Mouse (Mus musculus) naive thymus-derived CD4-positive, alpha-beta T cell, adult 2 months (primary cell): ENCODE results near the gene Pax2.
"Not testable (repeated sequence)": the region's sequence is repeated elsewhere in the genome, so short reads cannot be mapped to it uniquely, and the experiment has no call there.

ENCODE experiments used
- DNase-seq: peaks from one replicate; pipeline ENCODE4 v3.0.0-alpha.2; 2011; ENCODE audit warnings: low read depth

The Pax2 gene

GRCm38 (mm10) chr19:44835042-44835930 lies 79.4 kb downstream of the Pax2 start:
- no peak for DNase-seq

DNA sequence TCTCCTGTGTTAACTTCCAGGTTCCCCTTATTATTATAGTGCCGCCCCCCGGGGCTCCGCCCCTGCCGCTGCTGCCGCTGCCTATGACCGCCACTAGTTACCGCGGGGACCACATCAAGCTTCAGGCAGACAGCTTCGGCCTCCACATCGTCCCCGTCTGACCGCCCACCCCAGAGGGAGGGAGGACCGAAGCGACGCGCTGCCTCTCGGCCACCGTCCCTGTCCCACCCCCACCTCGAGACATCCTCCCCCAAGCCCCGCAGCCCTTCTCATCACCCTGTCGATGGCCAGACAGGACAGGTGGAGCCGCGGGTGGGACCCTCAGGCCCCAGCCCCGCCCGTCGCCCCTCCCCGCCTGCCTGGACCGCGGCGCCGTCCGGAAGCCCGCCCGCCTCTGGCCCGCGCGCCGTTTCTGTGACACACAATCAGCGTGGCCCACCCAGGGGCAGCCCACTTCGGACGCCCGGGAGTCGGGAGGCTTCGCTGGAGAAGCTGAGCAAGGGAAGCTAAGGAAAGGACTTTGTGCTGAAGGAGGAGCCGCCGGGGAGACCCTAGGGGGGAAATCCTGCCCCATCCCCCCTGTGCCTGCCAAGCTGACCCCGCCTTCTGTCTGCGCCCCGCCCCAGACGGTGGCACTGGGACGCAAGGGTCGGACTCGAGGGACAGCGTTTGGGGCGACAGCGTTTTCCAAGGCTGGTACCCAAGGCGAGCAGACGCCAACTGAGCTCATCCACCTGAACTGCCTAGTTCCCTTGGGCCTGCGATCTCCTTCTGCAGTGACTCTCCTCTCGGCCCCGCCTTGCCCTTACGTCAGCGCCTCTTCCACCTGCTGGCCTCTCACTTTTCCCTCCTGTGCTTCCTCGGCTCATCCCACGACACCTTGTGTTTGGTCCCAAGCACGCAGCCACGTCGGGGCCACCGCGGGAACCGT lies 80.4 kb downstream of the Pax2 start:
- no peak for DNase-seq

GRCm38 (mm10) chr19:44837426-44838205 lies 81.8 kb downstream of the Pax2 start:
- DNase-seq = no peak

GRCm38 (mm10) chr19:44838321-44838720 lies 82.5 kb downstream of the Pax2 start:
- no peak for DNase-seq

DNA sequence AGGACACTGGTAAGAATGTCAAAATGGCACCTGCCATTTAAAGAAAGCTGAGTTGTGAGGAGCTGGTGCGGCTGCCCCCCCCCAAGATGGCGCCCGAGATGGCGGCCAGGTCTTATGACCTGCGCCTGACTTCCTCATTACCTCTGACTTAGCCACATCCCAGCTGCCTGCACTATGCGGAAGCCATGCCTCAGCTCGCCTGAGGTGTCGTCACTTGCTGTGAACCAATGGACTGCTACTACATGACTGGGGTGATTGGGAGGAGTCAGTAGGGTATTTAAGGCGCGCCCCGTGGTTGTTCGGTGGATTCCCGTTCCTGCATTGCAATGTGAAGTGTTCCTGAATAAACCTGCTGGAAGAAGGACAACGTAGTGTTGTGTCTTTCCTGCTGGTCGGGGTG lies 86.8 kb downstream of the Pax2 start:
- DNase-seq = not testable (repeated sequence)

DNA sequence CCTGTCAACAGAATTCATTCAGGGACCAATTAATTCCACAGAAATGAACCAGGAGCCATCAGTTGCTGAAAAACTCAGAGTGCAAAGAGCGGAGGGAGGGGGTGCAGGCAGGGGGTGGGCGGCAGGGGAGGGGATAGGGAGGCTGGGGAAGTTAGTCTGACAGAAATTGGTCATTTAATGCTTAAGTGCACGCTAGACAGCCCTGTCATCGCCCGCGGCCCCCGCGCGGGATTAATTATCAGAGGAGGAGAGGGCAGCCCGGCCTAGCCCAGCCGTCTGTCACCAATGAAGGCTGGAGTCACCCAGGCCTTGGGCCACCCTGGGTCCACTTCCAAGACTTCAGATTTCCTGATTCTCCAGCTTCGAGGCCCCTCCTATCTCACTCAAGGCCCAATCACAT lies 93.6 kb downstream of the Pax2 start:
- DNase-seq = no peak

- no peak for DNase-seq
Measured at GRCm38 (mm10) chr19:44858671-44859070, 102.8 kb downstream of the Pax2 start.

DNA sequence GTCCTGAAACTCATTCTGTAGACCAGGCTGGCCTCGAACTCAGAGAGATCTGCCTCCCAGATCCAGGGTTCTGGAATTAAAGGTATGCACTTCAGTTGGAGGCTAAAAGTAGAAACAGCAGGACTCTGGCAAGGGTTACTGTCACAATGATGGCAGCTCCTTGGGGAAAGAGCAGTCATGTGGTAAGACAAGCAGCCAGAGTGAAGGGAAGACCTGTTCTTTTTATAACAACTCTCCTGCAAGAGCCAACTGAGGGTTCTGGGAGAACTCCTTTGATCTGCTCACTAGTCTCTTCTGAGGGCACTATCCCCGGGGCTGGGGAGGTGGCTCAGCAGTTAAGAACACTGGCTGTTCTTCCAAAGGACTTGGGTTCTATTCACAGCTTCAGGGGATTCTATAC lies 112.9 kb downstream of the Pax2 start:
- DNase-seq = no peak

- DNase-seq = no peak
Measured at GRCm38 (mm10) chr19:44874186-44874898, 118.5 kb downstream of the Pax2 start.

- DNase-seq = no peak
Measured at GRCm38 (mm10) chr19:44874928-44875327, 119.1 kb downstream of the Pax2 start.

DNA sequence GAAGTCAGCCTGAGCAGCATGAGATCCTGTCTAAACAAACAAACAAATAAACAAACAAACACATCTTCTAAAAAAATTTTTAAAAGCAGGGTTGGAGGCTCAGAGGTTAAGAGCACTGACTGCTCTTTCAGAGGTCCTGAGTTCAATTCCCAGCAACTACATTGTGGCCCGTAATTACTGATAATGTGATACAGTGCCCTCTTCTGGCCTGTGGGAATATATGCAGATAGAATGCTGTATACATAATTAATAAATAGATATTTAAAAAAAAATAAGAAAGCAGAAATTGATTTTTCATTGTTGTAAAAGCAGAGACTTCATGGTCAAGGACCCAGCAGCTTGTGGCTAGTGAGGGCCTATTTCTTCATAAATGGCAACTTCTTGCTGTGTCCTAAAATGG lies 119.9 kb downstream of the Pax2 start:
- DNase-seq = no peak

GRCm38 (mm10) chr19:44876529-44876928 lies 120.7 kb downstream of the Pax2 start:
- no peak for DNase-seq

- DNase-seq = no peak
Measured at GRCm38 (mm10) chr19:44882552-44883024, 126.7 kb downstream of the Pax2 start.

- no peak for DNase-seq
Measured at GRCm38 (mm10) chr19:44884331-44884730, 128.5 kb downstream of the Pax2 start.

- DNase-seq = no peak
Measured at GRCm38 (mm10) chr19:44886475-44886874, 130.6 kb downstream of the Pax2 start.
